Mouse (Mus musculus): Measurements from ENCODE around the gene Tmem82.
"Not testable (repeated sequence)": the region's sequence is repeated elsewhere in the genome, so short reads cannot be mapped to it uniquely, and the experiment has no call there.

Tmem82 gene

GRCm38 (mm10) chr4:141572668-141573358 lies 45.6 kb downstream of the Tmem82 start:
- no peak for DNase-seq

DNA sequence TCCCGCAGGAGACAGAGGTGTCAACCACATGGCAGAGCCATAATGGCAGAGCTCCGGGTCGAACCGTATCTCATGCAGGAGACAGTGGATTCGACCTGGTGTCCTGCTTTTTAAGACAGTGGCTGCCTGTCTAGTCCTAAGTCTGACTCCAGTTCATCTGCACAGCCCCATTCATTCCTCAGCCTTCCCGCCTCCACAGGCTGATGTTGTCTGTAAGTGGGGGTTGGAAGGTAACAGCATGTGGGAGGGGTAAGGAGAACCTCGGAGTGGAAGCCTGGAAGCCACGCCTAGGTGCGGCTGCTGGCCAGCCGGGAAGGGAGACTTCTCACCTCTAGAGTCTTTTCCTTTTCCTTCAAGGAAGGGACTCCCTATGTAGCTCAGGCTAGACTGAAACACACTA lies 46.5 kb downstream of the Tmem82 start:
- no peak for DNase-seq

DNA sequence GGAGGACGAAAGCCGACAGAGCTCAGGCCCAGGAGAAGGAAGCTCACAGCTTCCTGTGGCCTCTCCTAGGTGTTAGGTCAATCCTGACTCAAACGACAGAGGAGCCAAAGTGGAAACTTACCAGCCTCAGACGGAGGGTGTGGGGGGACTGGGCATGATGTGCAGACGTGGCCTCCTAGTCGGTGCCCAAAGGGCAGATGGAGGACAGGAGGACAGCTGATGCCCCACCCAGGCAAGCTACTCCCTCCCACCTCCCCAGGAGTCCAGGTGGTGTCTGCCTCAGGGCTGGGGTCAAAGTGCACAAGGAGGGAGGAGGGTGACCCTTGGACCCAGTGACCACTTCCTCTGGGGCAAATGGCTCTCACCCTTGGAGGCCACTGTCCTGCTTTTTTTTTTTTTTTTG lies 47.1 kb downstream of the Tmem82 start:
- no peak for DNase-seq

DNA sequence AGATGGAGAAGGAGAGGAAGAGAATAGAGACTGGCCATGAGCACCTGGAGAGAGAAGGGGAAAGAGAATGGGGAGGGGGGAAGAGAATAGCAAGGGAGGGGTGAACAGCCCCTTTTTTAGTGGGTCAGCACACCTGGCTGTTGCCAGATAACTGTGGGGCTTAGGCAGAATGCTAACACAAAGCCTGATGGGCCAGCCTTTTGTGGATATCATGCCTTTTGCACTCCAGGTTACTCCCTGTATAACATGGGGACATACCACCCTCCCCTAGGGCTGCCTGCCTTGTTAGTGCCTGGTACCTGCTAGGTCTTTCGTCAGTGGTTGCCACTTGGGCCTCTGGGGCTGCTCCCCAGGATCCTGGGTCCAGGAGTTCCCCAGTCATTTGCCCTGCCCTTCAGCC lies 47.6 kb downstream of the Tmem82 start:
- DNase-seq: no peak

- no peak for DNase-seq
Measured at GRCm38 (mm10) chr4:141570004-141570403, 48.4 kb downstream of the Tmem82 start.

- DNase-seq: no peak
Measured at GRCm38 (mm10) chr4:141568966-141569365, 49.5 kb downstream of the Tmem82 start.

- not testable (repeated sequence) for DNase-seq
Measured at GRCm38 (mm10) chr4:141567174-141567573, 51.3 kb downstream of the Tmem82 start.

- DNase-seq: no peak
Measured at GRCm38 (mm10) chr4:141566187-141566586, 52.2 kb downstream of the Tmem82 start.

DNA sequence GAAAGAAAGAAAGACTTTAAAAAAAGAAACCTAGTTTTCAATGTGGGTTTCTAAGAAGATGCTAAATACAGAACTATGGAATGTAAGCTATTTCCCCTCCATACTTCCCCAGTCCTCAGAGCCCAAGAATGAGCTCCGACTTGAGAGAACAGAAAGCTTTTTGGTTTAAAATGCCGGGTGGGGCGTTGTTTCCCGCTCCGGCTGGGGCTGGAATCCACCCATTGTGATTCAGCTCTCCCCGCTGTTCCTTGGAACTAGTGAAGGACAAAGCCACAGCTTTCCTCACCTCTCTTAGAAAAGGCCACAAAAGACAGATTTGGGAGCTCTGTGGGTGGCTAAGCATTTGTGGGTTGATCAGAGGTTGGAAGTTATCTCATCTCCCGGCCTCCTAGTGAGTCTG lies 53.1 kb downstream of the Tmem82 start:
- DNase-seq: no peak

DNA sequence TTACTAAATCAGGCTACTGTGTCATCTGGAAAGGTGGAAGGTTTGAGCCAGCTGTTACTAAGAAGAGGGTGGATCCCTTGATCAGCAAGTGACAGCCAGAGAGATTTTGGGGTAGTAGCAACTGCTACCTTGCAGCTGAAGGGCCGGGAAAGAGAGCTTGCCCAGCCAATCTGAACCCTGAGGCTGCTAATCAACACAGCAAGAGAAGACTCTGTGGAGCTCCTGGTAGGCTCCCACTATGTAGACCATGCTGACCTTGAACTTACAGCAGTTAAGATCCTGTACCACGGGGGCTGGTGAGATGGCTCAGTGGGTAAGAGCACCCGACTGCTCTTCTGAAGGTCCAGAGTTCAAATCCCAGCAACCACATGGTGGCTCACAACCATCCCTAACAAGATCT lies 53.8 kb downstream of the Tmem82 start:
- DNase-seq: no peak

GRCm38 (mm10) chr4:141564209-141564608 lies 54.2 kb downstream of the Tmem82 start:
- DNase-seq: no peak

All from cerebellum, adult 9-10 months (tissue).